In genomic region chr6:17169971-17170781, GRCm38 (mm10) we compare ENCODE assay signal across 9 mouse cellular contexts.
A peak's percentile ranks its signal among the peaks of the same experiment; 100 is the strongest.
DNase-seq lines count a peak whose midpoint lies in the region; ATAC-seq and TF ChIP-seq lines count a peak whose summit lies in the region.
"Had no signal": no experiment of that assay in that cellular context is flagged by ENCODE, and none has a peak within 500 bp of the region (broad histone marks: within the 10 kb centered on the region; RNA-seq: fewer than 3 reads in every experiment).

No protein-coding gene starts in this region.

- DNase-seq in limb, embryonic 10.5 days (ENCODE audit: low spot score) = no peak
- peak; percentile 78 for DNase-seq in forebrain, postnatal 0 days
- DNase-seq in heart, postnatal 36 days = peak; percentile 73 to 74
- DNase-seq in left cerebral cortex, adult 2 months (ENCODE audit: extremely low spot score in 1 of 2, low spot score in 2 of 2) = peak; percentile 22 to 37
- peak; percentile 79 for DNase-seq in midbrain, postnatal 0 days (ENCODE audit: low spot score)
- DNase-seq in stomach, postnatal 0 days (ENCODE audit: low spot score) = peak; percentile 38

- H3K9me3 ChIP-seq in limb, embryonic 13.5 days = no peaks in the 10 kb centered on the region; the same call in 1 of the 2 replicates
- H3K9me3 ChIP-seq in limb, embryonic 10.5 days (replicated peaks) = no peaks in the 10 kb centered on the region
- no peaks in the 10 kb centered on the region for H3K9me3 ChIP-seq in forebrain, postnatal 0 days (ENCODE audit: low read length)
- no peaks in the 10 kb centered on the region for H3K9me3 ChIP-seq in midbrain, postnatal 0 days (ENCODE audit: low read length)
- no peaks in the 10 kb centered on the region for H3K9me3 ChIP-seq in stomach, postnatal 0 days (ENCODE audit: control insufficient read depth, low read length)
- H3K9me3 ChIP-seq: G1E had no signal

- TF ChIP-seq EP300 in stomach, postnatal 0 days (optimal IDR thresholded peaks at IDR 0.05) = no peak

- 55% methylated on average over 18 of the region's 18 CpGs for WGBS in limb, embryonic 13.5 days
- WGBS in limb, embryonic 10.5 days = 85% methylated on average over 18 of the region's 18 CpGs
- WGBS in forebrain, postnatal 0 days = 16% methylated on average over 18 of the region's 18 CpGs
- WGBS in midbrain, postnatal 0 days = 28% methylated on average over 18 of the region's 18 CpGs
- WGBS in stomach, postnatal 0 days = 23% methylated on average over 18 of the region's 18 CpGs

- intact Hi-C loops in heart, postnatal 36 days (cut with DNase I) = loop anchor here (1.0 to 5.0 kb wide), 5 partner anchors 27 to 187 kb away; partner anchors contain the start of genes Cav1 and Cav2
- intact Hi-C loops in left cerebral cortex, adult 2 months (cut with DNase I) = no loop called here

- ATAC-seq in limb, embryonic 13.5 days (ENCODE audit: low FRiP score, low read depth) = peak; percentile 80
- ATAC-seq in forebrain, postnatal 0 days = peak; percentile 68
- ATAC-seq in midbrain, postnatal 0 days (ENCODE audit: low FRiP score) = peak; percentile 35; the same call in 1 of the 2 replicates
- ATAC-seq in stomach, postnatal 0 days (ENCODE audit: low FRiP score, low TSS enrichment) = peak; percentile 67
- ATAC-seq in erythroblast, adult 5-6 weeks (replicated peaks; ENCODE audit: low FRiP score, poor library complexity, severe bottlenecking) = no peak

- H3K4me3 ChIP-seq in limb, embryonic 13.5 days = no peak overlapping the region
- H3K4me3 ChIP-seq in limb, embryonic 10.5 days = no peak overlapping the region
- H3K4me3 ChIP-seq in forebrain, postnatal 0 days (ENCODE audit: low read depth, low read length) = 0 out of 2 replicates have a peak overlapping the region, but pooled peaks have one; percentile 12
- H3K4me3 ChIP-seq in left cerebral cortex, adult 2 months = peak overlapping the region; percentile 14
- peak overlapping the region; percentile 20 for H3K4me3 ChIP-seq in midbrain, postnatal 0 days (ENCODE audit: low read depth, low read length)
- no peak overlapping the region for H3K4me3 ChIP-seq in stomach, postnatal 0 days (ENCODE audit: low read depth, low read length)

- H3K4me1 ChIP-seq in limb, embryonic 13.5 days = peaks cover 21% of the 10 kb centered on the region
- H3K4me1 ChIP-seq in limb, embryonic 10.5 days = peaks cover 14% of the 10 kb centered on the region
- H3K4me1 ChIP-seq in forebrain, postnatal 0 days (ENCODE audit: insufficient read depth) = peaks cover 20% of the 10 kb centered on the region
- H3K4me1 ChIP-seq in midbrain, postnatal 0 days (ENCODE audit: insufficient read depth, low read length) = peaks cover 10% of the 10 kb centered on the region; the same call in 1 of the 2 replicates
- H3K4me1 ChIP-seq in stomach, postnatal 0 days (replicated peaks; ENCODE audit: control insufficient read depth, insufficient read depth) = 0 out of 2 replicates have a peak, but pooled peaks cover 2% of the 10 kb centered on the region

- H3K36me3 ChIP-seq in limb, embryonic 13.5 days = no peaks in the 10 kb centered on the region
- H3K36me3 ChIP-seq in limb, embryonic 10.5 days = no peaks in the 10 kb centered on the region
- H3K36me3 ChIP-seq in forebrain, postnatal 0 days (ENCODE audit: insufficient read depth) = no peaks in the 10 kb centered on the region
- H3K36me3 ChIP-seq in midbrain, postnatal 0 days (ENCODE audit: insufficient read depth, low read length) = no peaks in the 10 kb centered on the region
- H3K36me3 ChIP-seq in stomach, postnatal 0 days (ENCODE audit: control insufficient read depth, insufficient read depth, low read length) = no peaks in the 10 kb centered on the region
- H3K36me3 ChIP-seq: G1E had no signal

- H3K27me3 ChIP-seq in limb, embryonic 13.5 days = no peaks in the 10 kb centered on the region
- H3K27me3 ChIP-seq in limb, embryonic 10.5 days (ENCODE audit: low read depth, poor library complexity, severe bottlenecking) = no peaks in the 10 kb centered on the region
- no peaks in the 10 kb centered on the region for H3K27me3 ChIP-seq in forebrain, postnatal 0 days (ENCODE audit: insufficient read depth, low read length)
- H3K27me3 ChIP-seq in midbrain, postnatal 0 days (ENCODE audit: insufficient read depth, low read length) = no peaks in the 10 kb centered on the region
- no peaks in the 10 kb centered on the region for H3K27me3 ChIP-seq in stomach, postnatal 0 days (ENCODE audit: control insufficient read depth, insufficient read depth, low read length)

- H3K9ac ChIP-seq in limb, embryonic 13.5 days = no peak overlapping the region
- H3K9ac ChIP-seq in forebrain, postnatal 0 days = peak overlapping the region; percentile 43; the same call in 1 of the 2 replicates
- 0 out of 2 replicates have a peak overlapping the region, but pooled peaks have one; percentile 19 for H3K9ac ChIP-seq in midbrain, postnatal 0 days (replicated peaks; ENCODE audit: low read length, poor library complexity, severe bottlenecking)
- peak overlapping the region; percentile 18; the same call in 1 of the 2 replicates for H3K9ac ChIP-seq in stomach, postnatal 0 days (ENCODE audit: low read length)

- peak overlapping the region; percentile 41; the same call in 1 of the 2 replicates for H3K4me2 ChIP-seq in limb, embryonic 13.5 days (replicated peaks)
- H3K4me2 ChIP-seq in forebrain, postnatal 0 days (ENCODE audit: low read depth) = peak overlapping the region; percentile 37
- peak overlapping the region; percentile 35 for H3K4me2 ChIP-seq in midbrain, postnatal 0 days (ENCODE audit: low read depth, low read length, poor library complexity, severe bottlenecking)
- peak overlapping the region; percentile 21 for H3K4me2 ChIP-seq in stomach, postnatal 0 days (replicated peaks; ENCODE audit: low read depth)

- TF ChIP-seq CTCF in forebrain, postnatal 0 days (IDR thresholded peaks at IDR 0.05; ENCODE audit: low read depth) = no peak
- no peak for TF ChIP-seq CTCF in left cerebral cortex, adult 2 months (IDR thresholded peaks at IDR 0.05)
- TF ChIP-seq CTCF in midbrain, postnatal 0 days (IDR thresholded peaks at IDR 0.05) = no peak
- 0 out of 2 replicates have a peak, but pooled peaks have one; percentile 4 for TF ChIP-seq CTCF in stomach, postnatal 0 days (IDR thresholded peaks at IDR 0.05; ENCODE audit: low read depth)

- peak overlapping the region; percentile 39 for H3K27ac ChIP-seq in limb, embryonic 13.5 days
- no peak overlapping the region for H3K27ac ChIP-seq in limb, embryonic 10.5 days
- H3K27ac ChIP-seq in forebrain, postnatal 0 days (ENCODE audit: low read depth, low read length) = peak overlapping the region; percentile 67; the same call in 1 of the 2 replicates
- H3K27ac ChIP-seq in left cerebral cortex, adult 2 months = peak overlapping the region; percentile 41
- H3K27ac ChIP-seq in midbrain, postnatal 0 days (ENCODE audit: low read depth, low read length) = peak overlapping the region; percentile 26
- peak overlapping the region; percentile 79 for H3K27ac ChIP-seq in stomach, postnatal 0 days (replicated peaks)

Comparison
In these comparisons a context has a peak if more than half of its experiments do, and no peak if none do; other contexts are left out.
1. H3K4me3 ChIP-seq: peak in forebrain, postnatal 0 days (single experiment), left cerebral cortex, adult 2 months (single experiment) and midbrain, postnatal 0 days (single experiment); none in limb, embryonic 13.5 days (single experiment), limb, embryonic 10.5 days (single experiment) and stomach, postnatal 0 days (single experiment).
2. Peak in every context shown above with its lines, with median percentiles within 50 percentile points of each other: H3K4me2 ChIP-seq.